Mouse (Mus musculus): ENCODE measurements around the gene Tbca. TPM values are rescaled to one million over a fixed set of nuclear protein-coding genes. Genes with fewer than 3 reads are reported as not detected.

Gene Tbca
- total and polyA plus RNA-seq, 3 experiments, result 14.2 to 180 (median 35.0) TPM

GRCm38 (mm10) chr13:94838047-94838720 is 49.5 kb downstream of the Tbca start:
- ATAC-seq (ENCODE audit: extremely low read depth, insufficient number of reproducible peaks, low FRiP score, poor library complexity, severe bottlenecking), result no peak

GRCm38 (mm10) chr13:94838756-94839337 is 50.1 kb downstream of the Tbca start:
- TF ChIP-seq CTCF (IDR thresholded peaks at IDR 0.05; ENCODE audit: low read depth, low read length) (no peak), GATA1 (IDR thresholded peaks at IDR 0.05; ENCODE audit: borderline replicate concordance, low read length) (no peak), GATA2 (IDR thresholded peaks at IDR 0.05; ENCODE audit: borderline replicate concordance, low read depth, low read length) (no peak), TAL1 (conservative IDR thresholded peaks at IDR 0.05; ENCODE audit: low read depth, low read length) (no peak), POLR2AphosphoS5 (IDR thresholded peaks at IDR 0.05; ENCODE audit: insufficient replicate concordance, low read depth, low read length) (no peak)
- no peaks in the 10 kb centered on the region; the same call in 1 of the 2 replicates for H3K4me1 ChIP-seq (ENCODE audit: insufficient read depth, low read depth, low read length)
- ATAC-seq (ENCODE audit: extremely low read depth, insufficient number of reproducible peaks, low FRiP score, poor library complexity, severe bottlenecking) (no peak), DNase-seq (ENCODE audit: low spot score) (no peak)
- no peaks in the 10 kb centered on the region for H3K27me3 ChIP-seq (ENCODE audit: insufficient read depth, low read length)
- H3K4me3 ChIP-seq (ENCODE audit: low read depth, low read length), result no peak overlapping the region
- H3K9me3 ChIP-seq (replicated peaks), result no peaks in the 10 kb centered on the region
- H3K36me3 ChIP-seq (replicated peaks), result peaks cover 77% of the 10 kb centered on the region

More at GRCm38 (mm10) chr13:94838047-94838720, 49.5 kb downstream of the Tbca start:
- Histone ChIP-seq H3K9me3 (replicated peaks) (no peaks in the 10 kb centered on the region), H3K4me1 (ENCODE audit: insufficient read depth, low read depth, low read length) (no peaks in the 10 kb centered on the region; the same call in 1 of the 2 replicates), H3K4me3 (ENCODE audit: low read depth, low read length) (no peak overlapping the region), H3K27me3 (ENCODE audit: insufficient read depth, low read length) (no peaks in the 10 kb centered on the region), H3K36me3 (replicated peaks) (peaks cover 77% of the 10 kb centered on the region)
- TF ChIP-seq CTCF (IDR thresholded peaks at IDR 0.05; ENCODE audit: low read depth, low read length) (no peak), GATA1 (IDR thresholded peaks at IDR 0.05; ENCODE audit: borderline replicate concordance, low read length) (no peak), GATA2 (IDR thresholded peaks at IDR 0.05; ENCODE audit: borderline replicate concordance, low read depth, low read length) (no peak), TAL1 (conservative IDR thresholded peaks at IDR 0.05; ENCODE audit: low read depth, low read length) (no peak), POLR2AphosphoS5 (IDR thresholded peaks at IDR 0.05; ENCODE audit: insufficient replicate concordance, low read depth, low read length) (no peak)
- DNase-seq (ENCODE audit: low spot score), result no peak

- TF ChIP-seq GATA2 (IDR thresholded peaks at IDR 0.05; ENCODE audit: borderline replicate concordance, low read depth, low read length), result no peak
- TF ChIP-seq POLR2AphosphoS5 (IDR thresholded peaks at IDR 0.05; ENCODE audit: insufficient replicate concordance, low read depth, low read length), result no peak
- no peak for TF ChIP-seq CTCF (IDR thresholded peaks at IDR 0.05; ENCODE audit: low read depth, low read length)
- TF ChIP-seq TAL1 (conservative IDR thresholded peaks at IDR 0.05; ENCODE audit: low read depth, low read length), result no peak
- H3K27me3 ChIP-seq (ENCODE audit: insufficient read depth, low read length), result no peaks in the 10 kb centered on the region; the same call in 1 of the 2 replicates
- no peaks in the 10 kb centered on the region for H3K9me3 ChIP-seq (replicated peaks)
- no peak for DNase-seq (ENCODE audit: low spot score)
- peaks cover 50% of the 10 kb centered on the region for H3K36me3 ChIP-seq (replicated peaks)
- ATAC-seq (ENCODE audit: extremely low read depth, insufficient number of reproducible peaks, low FRiP score, poor library complexity, severe bottlenecking), result no peak
- no peaks in the 10 kb centered on the region; the same call in 1 of the 2 replicates for H3K4me1 ChIP-seq (ENCODE audit: insufficient read depth, low read depth, low read length)
- H3K4me3 ChIP-seq (ENCODE audit: low read depth, low read length), result no peak overlapping the region
Measured at GRCm38 (mm10) chr13:94843236-94843635, 54.5 kb downstream of the Tbca start.

DNA sequence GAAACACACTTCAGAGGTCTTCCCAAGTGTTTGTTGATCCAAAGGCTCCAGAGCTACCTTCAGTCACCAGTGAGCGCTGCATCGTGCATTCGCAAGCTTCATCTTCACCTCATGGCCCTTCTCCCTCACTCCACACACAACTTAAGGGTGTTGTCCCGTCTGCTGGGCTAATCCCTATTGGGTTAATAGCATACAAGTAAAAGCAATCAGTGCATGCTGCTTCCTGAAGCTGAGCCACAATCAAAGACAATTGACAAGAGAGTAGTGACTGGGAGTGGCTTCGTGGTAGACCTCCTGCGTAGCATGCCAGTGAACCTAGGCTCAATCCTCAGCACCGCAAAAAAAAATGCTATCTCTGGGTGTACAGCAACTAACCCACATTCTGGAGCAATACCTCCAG is 59.2 kb downstream of the Tbca start:
- TF ChIP-seq POLR2AphosphoS5 (IDR thresholded peaks at IDR 0.05; ENCODE audit: insufficient replicate concordance, low read depth, low read length), result no peak
- TF ChIP-seq CTCF (IDR thresholded peaks at IDR 0.05; ENCODE audit: low read depth, low read length), result no peak
- no peak for TF ChIP-seq GATA1 (IDR thresholded peaks at IDR 0.05; ENCODE audit: borderline replicate concordance, low read length)
- TF ChIP-seq GATA2 (IDR thresholded peaks at IDR 0.05; ENCODE audit: borderline replicate concordance, low read depth, low read length), result no peak
- no peak for TF ChIP-seq TAL1 (conservative IDR thresholded peaks at IDR 0.05; ENCODE audit: low read depth, low read length)
- H3K36me3 ChIP-seq (replicated peaks), result peaks cover 22% of the 10 kb centered on the region
- no peaks in the 10 kb centered on the region for H3K4me1 ChIP-seq (ENCODE audit: insufficient read depth, low read depth, low read length)
- ATAC-seq (ENCODE audit: extremely low read depth, insufficient number of reproducible peaks, low FRiP score, poor library complexity, severe bottlenecking) (no peak), DNase-seq (ENCODE audit: low spot score) (no peak)
- no peaks in the 10 kb centered on the region for H3K9me3 ChIP-seq (replicated peaks)
- H3K27me3 ChIP-seq (ENCODE audit: insufficient read depth, low read length), result peaks cover 13% of the 10 kb centered on the region
- H3K4me3 ChIP-seq (ENCODE audit: low read depth, low read length), result no peak overlapping the region

- H3K27me3 ChIP-seq (ENCODE audit: insufficient read depth, low read length), result peaks cover 23% of the 10 kb centered on the region
- no peak for TF ChIP-seq TAL1 (conservative IDR thresholded peaks at IDR 0.05; ENCODE audit: low read depth, low read length)
- no peak for TF ChIP-seq POLR2AphosphoS5 (IDR thresholded peaks at IDR 0.05; ENCODE audit: insufficient replicate concordance, low read depth, low read length)
- no peak for TF ChIP-seq GATA1 (IDR thresholded peaks at IDR 0.05; ENCODE audit: borderline replicate concordance, low read length)
- no peak for TF ChIP-seq GATA2 (IDR thresholded peaks at IDR 0.05; ENCODE audit: borderline replicate concordance, low read depth, low read length)
- no peak for TF ChIP-seq CTCF (IDR thresholded peaks at IDR 0.05; ENCODE audit: low read depth, low read length)
- no peaks in the 10 kb centered on the region for H3K4me1 ChIP-seq (ENCODE audit: insufficient read depth, low read depth, low read length)
- H3K9me3 ChIP-seq (replicated peaks), result no peaks in the 10 kb centered on the region
- DNase-seq (ENCODE audit: low spot score) (no peak), ATAC-seq (ENCODE audit: extremely low read depth, insufficient number of reproducible peaks, low FRiP score, poor library complexity, severe bottlenecking) (no peak)
- no peak overlapping the region for H3K4me3 ChIP-seq (ENCODE audit: low read depth, low read length)
- peaks cover 7% of the 10 kb centered on the region for H3K36me3 ChIP-seq (replicated peaks)
Measured at GRCm38 (mm10) chr13:94849351-94849750, 60.6 kb downstream of the Tbca start.

- ATAC-seq (ENCODE audit: extremely low read depth, insufficient number of reproducible peaks, low FRiP score, poor library complexity, severe bottlenecking), result no peak
- no peak overlapping the region for H3K4me3 ChIP-seq (ENCODE audit: low read depth, low read length)
- DNase-seq (ENCODE audit: low spot score), result no peak
- peaks cover 7% of the 10 kb centered on the region; the same call in 1 of the 2 replicates for H3K4me1 ChIP-seq (ENCODE audit: insufficient read depth, low read depth, low read length)
- no peaks in the 10 kb centered on the region for H3K36me3 ChIP-seq (replicated peaks)
- TF ChIP-seq CTCF (IDR thresholded peaks at IDR 0.05; ENCODE audit: low read depth, low read length) (no peak), POLR2AphosphoS5 (IDR thresholded peaks at IDR 0.05; ENCODE audit: insufficient replicate concordance, low read depth, low read length) (no peak), GATA1 (IDR thresholded peaks at IDR 0.05; ENCODE audit: borderline replicate concordance, low read length) (no peak), GATA2 (IDR thresholded peaks at IDR 0.05; ENCODE audit: borderline replicate concordance, low read depth, low read length) (no peak), TAL1 (conservative IDR thresholded peaks at IDR 0.05; ENCODE audit: low read depth, low read length) (no peak)
- H3K9me3 ChIP-seq (replicated peaks), result no peaks in the 10 kb centered on the region
- H3K27me3 ChIP-seq (ENCODE audit: insufficient read depth, low read length), result peaks cover 26% of the 10 kb centered on the region
Measured at GRCm38 (mm10) chr13:94858016-94858575, 69.4 kb downstream of the Tbca start.

Measured in G1E (cell line).